Mouse (Mus musculus) cerebellum, adult 2 months (tissue): ENCODE results near the gene Clec12b. TPM values are rescaled to one million over a fixed set of nuclear protein-coding genes. Genes with fewer than 3 reads are reported as not detected.

Source experiments
- DNase-seq, 2 experiments: peaks; one replicate each; pipeline ENCODE4 v3.0.0; 2021
- H3K27ac ChIP-seq: fragments of 200-500 bp; 2 replicates; pipeline ENCODE4 v1.5.1; 2012; ENCODE audit warnings: low read length, control low read depth, inconsistent platforms; ENCODE audit not compliant: insufficient read depth
- H3K27me3 ChIP-seq: fragments of 200-500 bp; 2 replicates; pipeline ENCODE4 v1.6.1; 2012; ENCODE audit warnings: inconsistent platforms, mild to moderate bottlenecking, low read length, moderate library complexity; ENCODE audit not compliant: control insufficient read depth, insufficient read depth
- H3K4me1 ChIP-seq: fragments of 200-500 bp; 2 replicates; pipeline ENCODE4 v1.6.1; 2011; ENCODE audit warnings: low read length; ENCODE audit not compliant: control insufficient read depth, insufficient read depth
- H3K4me3 ChIP-seq: fragments of 200-500 bp; replicated peaks from 2 replicates; pipeline ENCODE3; 2011; ENCODE audit warnings: mild to moderate bottlenecking, low read depth, low read length, control low read depth; ENCODE audit not compliant: insufficient read depth
- CTCF ChIP-seq: fragments of 200-500 bp; IDR thresholded peaks from 2 replicates; pipeline ENCODE4 v1.5.1; 2011; ENCODE audit warnings: low read depth, mild to moderate bottlenecking, control low read depth, low read length, moderate library complexity, borderline replicate concordance; ENCODE audit not compliant: insufficient read depth
- POLR2A ChIP-seq: fragments of 200-500 bp; IDR thresholded peaks from 2 replicates; pipeline ENCODE4 v1.6.1; 2011; ENCODE audit warnings: low read length, control low read depth, borderline replicate concordance; ENCODE audit not compliant: insufficient read depth
- WGBS: fragments of 180-500 bp; shearing (Covaris S2); methylation state at CpG from one replicate; pipeline ENCODE4 v1.1.7; 2018; 5-methylcytosine and 5-hydroxymethylcytosine counted together
- polyA plus RNA-seq: library from polyadenylated mRNA; depleted of rRNA; stranded (reverse); fragments of >200 nt; gene quantifications from 2 replicates; pipeline ENCODE4 v1.2.3, GENCODE M21; 2012; rRNA removed

Clec12b gene
- polyA plus RNA-seq, 1 experiment, result 0.33 TPM

DNA sequence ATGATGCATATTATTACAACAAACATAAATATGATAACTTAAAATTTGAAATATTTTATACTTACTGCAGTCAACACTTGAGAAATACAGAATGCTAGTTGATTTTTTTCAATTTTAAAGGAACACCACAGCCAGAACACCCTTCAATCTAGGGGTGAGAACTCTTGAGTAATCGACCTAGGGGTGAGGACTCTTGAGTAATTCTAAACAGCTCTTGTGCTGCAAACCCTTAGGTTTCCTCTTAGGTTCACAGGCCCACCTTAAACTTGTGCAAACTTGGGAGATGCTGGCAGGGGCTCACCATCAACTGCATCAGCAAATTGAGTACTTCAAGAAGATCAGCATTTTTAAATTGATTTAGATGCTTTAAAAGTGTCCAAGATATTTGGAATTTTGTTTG is 47.9 kb downstream of the Clec12b start:
- no peaks in the 10 kb centered on the region for H3K4me1 ChIP-seq
- no peak for DNase-seq
- H3K27ac ChIP-seq, result no peak overlapping the region
- no peaks in the 10 kb centered on the region for H3K27me3 ChIP-seq
- H3K4me3 ChIP-seq, result no peak overlapping the region
- WGBS, result 73% methylated on average over 1 of the region's 1 CpGs
- TF ChIP-seq CTCF (no peak), POLR2A (no peak)

GRCm38 (mm10) chr6:129333674-129334078 is 52.0 kb downstream of the Clec12b start:
- Histone ChIP-seq H3K4me1 (no peaks in the 10 kb centered on the region), H3K27ac (no peak overlapping the region), H3K4me3 (no peak overlapping the region), H3K27me3 (no peaks in the 10 kb centered on the region)
- peak; percentile 9 to 12 for DNase-seq
- under 1% methylated on average over 11 of the region's 11 CpGs for WGBS
- no peak for TF ChIP-seq POLR2A
- TF ChIP-seq CTCF, result peak; percentile 63

GRCm38 (mm10) chr6:129331610-129332009 is 54.1 kb downstream of the Clec12b start, which contains the start of gene 4922502D21Rik:
Gene 4922502D21Rik (minus strand): TSS chr6:129331796.
- DNase-seq, result no peak
- no peak within 1 kb of the TSS for H3K4me3 ChIP-seq
- 43% methylated on average over 11 of the region's 11 CpGs for WGBS
- no peaks in the 10 kb centered on the region for H3K4me1 ChIP-seq
- H3K27ac ChIP-seq, result no peak within 1 kb of the TSS
- TF ChIP-seq POLR2A (no peak), CTCF (no peak)
- no peaks in the 10 kb centered on the region for H3K27me3 ChIP-seq

DNA sequence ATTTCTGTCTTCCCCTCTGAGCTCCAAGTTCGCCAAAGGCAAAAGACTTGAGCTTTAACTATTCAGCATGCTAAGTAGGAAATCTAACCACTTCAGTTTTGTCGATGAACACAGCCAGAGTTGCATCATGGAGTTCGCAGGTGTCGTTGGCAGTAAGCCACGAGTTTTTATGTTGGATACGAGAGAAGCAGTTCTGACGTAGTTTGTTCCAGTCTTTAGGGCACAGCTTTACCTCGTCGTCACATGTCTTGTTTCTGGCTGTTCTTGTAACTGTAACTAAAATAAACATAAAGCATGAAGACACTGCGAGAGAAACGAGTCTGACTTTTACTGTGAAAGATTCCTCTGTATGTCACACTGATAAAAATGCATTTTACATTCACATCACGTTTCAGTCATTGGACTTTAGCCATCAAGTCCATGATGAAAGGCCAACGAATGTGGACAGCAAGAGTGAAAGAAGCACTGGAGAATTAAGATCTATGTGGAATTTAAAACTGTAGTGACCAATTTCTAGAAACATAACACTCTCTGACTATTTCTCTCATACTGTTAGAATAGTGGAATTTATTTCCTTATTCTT is 59.0 kb downstream of the Clec12b start:
- no peak for TF ChIP-seq CTCF
- TF ChIP-seq POLR2A, result no peak
- no peak for DNase-seq
- Histone ChIP-seq H3K4me3 (no peak overlapping the region), H3K27ac (no peak overlapping the region), H3K27me3 (no peaks in the 10 kb centered on the region), H3K4me1 (no peaks in the 10 kb centered on the region)
- 10% methylated on average over 13 of the region's 13 CpGs for WGBS

DNA sequence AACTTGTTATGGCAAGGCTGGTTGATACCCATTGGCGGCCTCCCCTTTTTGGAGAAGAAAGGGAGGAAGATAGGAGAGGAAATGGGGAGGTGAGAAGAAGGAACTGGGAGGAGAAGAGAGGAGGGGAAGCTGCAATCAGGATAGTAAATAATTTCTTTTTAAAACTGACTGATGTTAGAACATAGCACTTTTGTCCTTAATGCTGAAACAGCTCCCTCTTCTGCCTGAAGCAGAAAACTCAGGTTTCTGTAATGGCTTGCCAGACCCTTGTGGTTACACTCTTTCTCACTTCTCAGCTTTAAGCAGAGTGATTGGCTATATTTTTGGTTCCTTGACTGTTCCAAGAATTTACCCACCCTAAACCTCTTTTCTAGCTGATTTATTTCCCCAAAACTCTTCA is 59.7 kb downstream of the Clec12b start:
- no peak overlapping the region for H3K4me3 ChIP-seq
- DNase-seq, result no peak
- TF ChIP-seq POLR2A (no peak), CTCF (no peak)
- no peaks in the 10 kb centered on the region for H3K27me3 ChIP-seq
- no peak overlapping the region for H3K27ac ChIP-seq
- WGBS, result 81% methylated on average over 1 of the region's 1 CpGs
- H3K4me1 ChIP-seq, result no peaks in the 10 kb centered on the region

Other genes with a start within 250 kb of the Clec12b start
- gene Clec2d, start 205.3 kb downstream of the Clec12b start, polyA plus RNA-seq, result 12.2 and 14.9 TPM in 2 replicates
- 0.07 and 0.14 TPM in 2 replicates for gene Cd69, start 110.4 kb downstream of the Clec12b start, polyA plus RNA-seq
- gene 4922502D21Rik, start 54.1 kb downstream of the Clec12b start, polyA plus RNA-seq, result not detected in 2 replicates
- 0.13 and 0.14 TPM in 2 replicates for gene Clec12a, start 43.2 kb downstream of the Clec12b start, polyA plus RNA-seq
- 0.16 and 0.17 TPM in 2 replicates for gene Clec1b, start 11.4 kb upstream of the Clec12b start, polyA plus RNA-seq
- 0.06 TPM in 1 of 2 replicates, not detected in the other for gene Clec9a, start 23.0 kb upstream of the Clec12b start, polyA plus RNA-seq
- 0.44 and 0.49 TPM in 2 replicates for gene Clec1a, start 66.1 kb upstream of the Clec12b start, polyA plus RNA-seq
- not detected in 2 replicates for gene Olr1, start 121.3 kb upstream of the Clec12b start, polyA plus RNA-seq
- gene Tmem52b, start 126.7 kb upstream of the Clec12b start, polyA plus RNA-seq, result not detected in 2 replicates
- 380 and 434 TPM in 2 replicates for gene Gabarapl1, start 147.3 kb upstream of the Clec12b start, polyA plus RNA-seq
- gene Klre1, start 192.0 kb upstream of the Clec12b start, polyA plus RNA-seq, result 0.06 TPM in 1 of 2 replicates, not detected in the other
- 0.13 TPM in 1 of 2 replicates, not detected in the other for gene Klrd1, start 205.9 kb upstream of the Clec12b start, polyA plus RNA-seq
- 0.13 TPM in 1 of 2 replicates, not detected in the other for gene Klrk1, start 238.0 kb upstream of the Clec12b start, polyA plus RNA-seq